Mouse (Mus musculus): ENCODE measurements at regions not wholly inside any gene's neighbourhood (a gene's known extent, or its start where the extent isn't known, plus 50 kb on each side); places are given as distances from the start of the nearest gene placed in this dataset.
A peak's percentile ranks its signal among the peaks of the same experiment; 100 is the strongest.

GRCm38 (mm10) chr8:44828026-44828425, 107.2 kb upstream of the Fat1 start:
- DNase-seq (ENCODE audit: low spot score in 2 of 2): no peak

GRCm38 (mm10) chr8:44838431-44838830, 96.8 kb upstream of the Fat1 start:
- no peak for DNase-seq (ENCODE audit: low spot score in 2 of 2)

GRCm38 (mm10) chr8:44839504-44840209, 95.6 kb upstream of the Fat1 start:
- DNase-seq (ENCODE audit: low spot score in 2 of 2): no peak

- no peak for DNase-seq (ENCODE audit: low spot score in 2 of 2)
Observed at GRCm38 (mm10) chr8:44840646-44841045, 94.6 kb upstream of the Fat1 start.

GRCm38 (mm10) chr8:44844362-44844761, 90.9 kb upstream of the Fat1 start:
- no peak for DNase-seq (ENCODE audit: low spot score in 2 of 2)

DNA sequence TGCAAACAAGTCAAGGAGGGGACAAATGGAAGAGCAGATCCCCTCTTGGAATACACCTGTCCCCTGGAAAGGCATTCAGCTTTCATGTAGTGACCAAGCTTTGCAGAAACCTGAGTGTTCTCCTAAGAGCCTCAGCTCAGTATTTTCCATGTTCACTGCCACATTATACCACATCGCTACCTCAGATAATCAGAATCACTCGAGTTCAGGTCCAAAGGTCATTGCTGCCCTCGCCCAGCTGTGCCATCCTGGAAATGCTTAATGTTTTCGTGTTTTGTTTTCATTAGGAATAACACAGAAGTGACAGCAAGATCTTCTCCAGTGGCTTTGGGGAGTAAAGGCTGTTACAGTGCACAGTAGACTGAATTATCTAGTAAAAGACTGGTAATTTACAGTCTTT, 83.0 kb upstream of the Fat1 start:
- DNase-seq (ENCODE audit: low spot score in 2 of 2): no peak

- no peak for DNase-seq (ENCODE audit: low spot score in 2 of 2)
Observed at GRCm38 (mm10) chr8:44855115-44855514, 80.1 kb upstream of the Fat1 start.

DNA sequence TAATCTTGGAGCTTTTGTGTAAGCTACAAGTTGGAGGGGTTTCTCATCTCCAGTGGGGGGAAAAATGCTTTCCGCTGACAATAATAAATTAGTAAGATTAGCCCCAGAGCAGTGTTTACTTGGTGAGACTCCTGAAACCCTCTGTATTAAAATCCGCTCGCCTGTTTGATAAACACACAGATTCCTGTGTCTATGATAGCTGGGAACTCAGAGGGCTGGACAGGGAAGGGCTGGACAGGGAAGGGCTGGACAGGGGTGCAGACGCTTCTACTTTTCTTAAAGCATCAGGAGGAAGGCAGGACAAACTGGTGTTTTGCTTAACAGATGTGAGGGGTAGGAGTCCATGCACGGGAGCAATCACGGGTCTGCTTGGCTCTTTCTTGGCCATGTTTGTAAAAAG, 68.0 kb upstream of the Fat1 start:
- DNase-seq (ENCODE audit: low spot score in 2 of 2): no peak

- DNase-seq (ENCODE audit: low spot score in 2 of 2): no peak
Observed at GRCm38 (mm10) chr8:44867666-44868065, 67.6 kb upstream of the Fat1 start.

DNA sequence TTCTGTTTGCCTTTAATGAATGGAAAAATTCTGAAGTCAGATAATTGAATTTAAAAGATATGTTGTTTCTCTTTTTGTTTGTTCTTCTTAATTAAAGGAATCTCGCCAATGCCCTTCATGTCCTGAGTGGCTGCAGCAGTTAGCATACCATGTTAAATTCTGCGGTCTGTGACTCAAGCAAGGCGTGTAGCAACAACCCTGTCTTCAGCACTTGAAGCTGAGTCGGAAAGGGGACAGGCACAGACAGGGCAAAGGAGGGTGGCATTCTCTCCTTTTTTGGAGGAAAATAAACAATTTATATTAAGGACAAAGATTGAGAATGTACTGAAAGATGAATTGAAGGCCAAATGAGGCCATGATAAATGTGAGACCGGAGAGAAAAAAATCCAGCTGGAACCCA, 58.2 kb upstream of the Fat1 start:
- DNase-seq (ENCODE audit: low spot score in 2 of 2): peak; percentile 17 to 55

- DNase-seq (ENCODE audit: low spot score in 2 of 2): no peak
Observed at GRCm38 (mm10) chr8:44878208-44878607, 57.0 kb upstream of the Fat1 start.

DNA sequence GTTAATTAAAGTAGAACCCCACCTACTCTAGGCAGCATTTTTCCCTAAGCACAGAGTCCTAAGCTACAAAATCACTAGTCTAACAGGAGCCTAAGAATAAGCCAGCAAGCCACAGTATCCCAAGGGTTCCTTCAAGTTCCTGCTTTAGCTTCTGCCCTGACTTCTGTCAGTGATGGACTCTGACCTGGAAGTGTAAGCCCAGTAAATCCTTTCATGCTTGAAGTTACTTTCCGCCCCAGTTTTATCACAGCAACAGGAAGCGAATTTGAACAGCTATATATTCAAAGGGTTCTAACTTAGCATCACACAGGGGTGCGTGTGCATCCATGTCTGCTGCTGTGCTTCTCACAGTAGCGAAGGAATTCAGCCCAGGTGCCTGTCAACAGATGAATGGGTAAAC, 56.1 kb upstream of the Fat1 start:
- no peak for DNase-seq (ENCODE audit: low spot score in 2 of 2)

DNA sequence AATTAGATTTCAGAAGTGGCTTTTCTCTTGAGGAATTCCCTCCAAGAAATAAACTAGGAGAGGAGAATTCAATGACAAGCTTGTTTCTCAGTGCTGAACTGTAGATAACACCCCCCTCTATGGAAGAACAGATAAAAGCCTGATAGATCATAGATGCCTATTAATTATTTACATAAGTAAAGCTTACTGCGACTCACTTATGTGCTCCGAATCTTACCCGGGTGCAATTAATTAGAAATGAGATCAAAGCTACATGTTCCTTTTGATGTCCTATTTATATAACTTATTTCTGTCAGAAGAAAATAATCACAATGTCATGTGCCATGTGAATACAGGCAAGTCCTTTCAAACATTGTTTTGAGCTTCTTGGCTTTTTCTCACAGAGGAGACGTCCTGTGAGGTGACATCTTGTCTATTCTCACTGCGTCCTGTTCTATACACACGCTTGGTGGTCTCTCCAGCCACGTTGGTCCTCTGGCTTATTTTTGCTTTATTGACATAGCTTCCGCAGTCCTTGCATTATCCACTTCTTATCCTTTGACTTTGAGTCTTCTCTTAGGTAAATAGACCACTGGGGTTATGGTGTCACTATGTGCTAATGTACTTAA, 50.7 kb upstream of the Fat1 start:
- DNase-seq (ENCODE audit: low spot score in 2 of 2): no peak
